1 mouse cellular context compared by ENCODE assay signal in genomic region chr13:55405783-55406390, GRCm38 (mm10).
TF ChIP-seq lines count a peak whose summit lies in the region.

No protein-coding gene starts in this region.

TF ChIP-seq in MEL, 35 proteins besides CTCF, POLR2A, EP300 and RAD21 (continued from another document):
- no peak for TF ChIP-seq ZC3H11A (IDR thresholded peaks at IDR 0.05; ENCODE audit: low read depth, low read length)
- TF ChIP-seq GABPA (IDR thresholded peaks at IDR 0.05; ENCODE audit: low read depth, low read length), result no peak
- TF ChIP-seq GATA1 (IDR thresholded peaks at IDR 0.05; ENCODE audit: low read depth, low read length), result no peak
- no peak for TF ChIP-seq POLR2AphosphoS5 (IDR thresholded peaks at IDR 0.05; ENCODE audit: borderline replicate concordance, low read depth, low read length)
- no peak for TF ChIP-seq E2F4 (IDR thresholded peaks at IDR 0.05; ENCODE audit: borderline replicate concordance, low read depth, low read length)
- TF ChIP-seq ELF1 (IDR thresholded peaks at IDR 0.05; ENCODE audit: low read depth, low read length), result no peak
- TF ChIP-seq MEF2A (IDR thresholded peaks at IDR 0.05; ENCODE audit: extremely low read depth, insufficient replicate concordance, low read depth, low read length, poor library complexity, severe bottlenecking), result no peak
- TF ChIP-seq KAT2A (conservative IDR thresholded peaks at IDR 0.05; ENCODE audit: low read depth, low read length), result no peak
- TF ChIP-seq NELFE (IDR thresholded peaks at IDR 0.05; ENCODE audit: low read depth, low read length), result no peak
- TF ChIP-seq SIN3A (IDR thresholded peaks at IDR 0.05; ENCODE audit: low read length), result no peak
- no peak for TF ChIP-seq ZKSCAN1 (IDR thresholded peaks at IDR 0.05; ENCODE audit: low read depth, low read length)
- TF ChIP-seq MXI1 (IDR thresholded peaks at IDR 0.05; ENCODE audit: low read depth, low read length), result no peak
- no peak for TF ChIP-seq CHD1 (IDR thresholded peaks at IDR 0.05; ENCODE audit: low read depth, low read length)
- no peak for TF ChIP-seq RCOR1 (IDR thresholded peaks at IDR 0.05; ENCODE audit: low read depth, low read length)
- TF ChIP-seq MAFK (IDR thresholded peaks at IDR 0.05; ENCODE audit: borderline replicate concordance, low read depth, low read length), result no peak
- no peak for TF ChIP-seq MAX (IDR thresholded peaks at IDR 0.05; ENCODE audit: low read length)
TF ChIP-seq in MEL: peak in this region for 0.
